Mouse (Mus musculus) layer of hippocampus, adult 11-12 months (tissue): ENCODE data around the gene Prkcb.

ENCODE experiments used
- DNase-seq: peaks from one replicate; pipeline ENCODE4 v3.0.0; 2022; ENCODE audit warnings: low spot score

Prkcb gene

GRCm38 (mm10) chr7:122320843-122321544 lies 32.4 kb downstream of the Prkcb start:
- DNase-seq, result no peak

- DNase-seq, result no peak
Measured at GRCm38 (mm10) chr7:122322038-122322690, 33.6 kb downstream of the Prkcb start.

GRCm38 (mm10) chr7:122327942-122328341 lies 39.4 kb downstream of the Prkcb start:
- no peak for DNase-seq

GRCm38 (mm10) chr7:122328466-122328865 lies 39.9 kb downstream of the Prkcb start:
- no peak for DNase-seq

GRCm38 (mm10) chr7:122329588-122329987 lies 41.0 kb downstream of the Prkcb start:
- DNase-seq, result peak; percentile 42

GRCm38 (mm10) chr7:122333686-122334085 lies 45.1 kb downstream of the Prkcb start:
- DNase-seq, result no peak

GRCm38 (mm10) chr7:122337302-122337701 lies 48.8 kb downstream of the Prkcb start:
- DNase-seq, result no peak

- DNase-seq, result no peak
Measured at GRCm38 (mm10) chr7:122338055-122338454, 49.5 kb downstream of the Prkcb start.

GRCm38 (mm10) chr7:122339476-122339875 lies 50.9 kb downstream of the Prkcb start:
- no peak for DNase-seq

- DNase-seq, result no peak
Measured at GRCm38 (mm10) chr7:122341813-122342212, 53.3 kb downstream of the Prkcb start.

GRCm38 (mm10) chr7:122344656-122345055 lies 56.1 kb downstream of the Prkcb start:
- no peak for DNase-seq

- peak; percentile 41 for DNase-seq
Measured at GRCm38 (mm10) chr7:122346251-122347242, 58.0 kb downstream of the Prkcb start.

GRCm38 (mm10) chr7:122347433-122347832 lies 58.9 kb downstream of the Prkcb start:
- no peak for DNase-seq

- no peak for DNase-seq
Measured at GRCm38 (mm10) chr7:122349961-122350360, 61.4 kb downstream of the Prkcb start.

GRCm38 (mm10) chr7:122350741-122351140 lies 62.2 kb downstream of the Prkcb start:
- DNase-seq, result no peak

GRCm38 (mm10) chr7:122351816-122352215 lies 63.3 kb downstream of the Prkcb start:
- no peak for DNase-seq

- no peak for DNase-seq
Measured at GRCm38 (mm10) chr7:122352566-122353277, 64.2 kb downstream of the Prkcb start.

GRCm38 (mm10) chr7:122353329-122353728 lies 64.8 kb downstream of the Prkcb start:
- DNase-seq, result no peak

GRCm38 (mm10) chr7:122356941-122357340 lies 68.4 kb downstream of the Prkcb start:
- DNase-seq, result no peak

GRCm38 (mm10) chr7:122357847-122358246 lies 69.3 kb downstream of the Prkcb start:
- peak; percentile 46 for DNase-seq

GRCm38 (mm10) chr7:122366635-122367034 lies 78.1 kb downstream of the Prkcb start:
- no peak for DNase-seq
